Mouse (Mus musculus) ES-Bruce4 (cell line): ENCODE measurements around the gene Tas2r138. TPM values are rescaled to one million over a fixed set of nuclear protein-coding genes. Genes with fewer than 3 reads are reported as not detected.
"Not testable (repeated sequence)": the region's sequence is repeated elsewhere in the genome, so short reads cannot be mapped to it uniquely, and the experiment has no call there.

Experiments
- H3K27ac ChIP-seq: 2 replicates; pipeline ENCODE4 v1.5.1; 2012; ENCODE audit warnings: low read length, inconsistent platforms; ENCODE audit not compliant: insufficient read depth
- H3K27me3 ChIP-seq: 2 replicates; pipeline ENCODE4 v1.6.1; 2012; ENCODE audit warnings: mild to moderate bottlenecking, low read length, inconsistent platforms; ENCODE audit not compliant: control insufficient read depth, poor library complexity, insufficient read depth, severe bottlenecking
- H3K36me3 ChIP-seq: 2 replicates; pipeline ENCODE4 v1.6.1; 2012; ENCODE audit warnings: inconsistent platforms, mild to moderate bottlenecking, low read length, moderate library complexity; ENCODE audit not compliant: control insufficient read depth, poor library complexity, insufficient read depth, severe bottlenecking
- H3K4me1 ChIP-seq: one replicate; pipeline ENCODE4 v1.8.1; 2011; ENCODE audit warnings: low read length; ENCODE audit not compliant: control insufficient read depth, insufficient read depth
- H3K4me3 ChIP-seq: 2 replicates; pipeline ENCODE4 v1.5.1; 2011; ENCODE audit warnings: low read depth, mild to moderate bottlenecking, low read length
- H3K9ac ChIP-seq: 2 replicates; pipeline ENCODE4 v1.6.1; 2012; ENCODE audit warnings: low read depth, mild to moderate bottlenecking, inconsistent platforms; ENCODE audit not compliant: poor library complexity, severe bottlenecking
- H3K9me3 ChIP-seq: replicated peaks from 2 replicates; pipeline ENCODE4 v1.6.1; 2012; ENCODE audit warnings: mild to moderate bottlenecking, low read length, inconsistent platforms; ENCODE audit not compliant: control insufficient read depth, poor library complexity, insufficient read depth, severe bottlenecking
- CTCF ChIP-seq: IDR thresholded peaks from one replicate; pipeline ENCODE4 v1.8.1; 2011; ENCODE audit warnings: low read depth, low read length
- EP300 ChIP-seq: IDR thresholded peaks from 2 replicates; pipeline ENCODE4 v1.6.1; 2011; ENCODE audit warnings: low read depth, low read length; ENCODE audit not compliant: insufficient read depth
- POLR2A ChIP-seq: IDR thresholded peaks from one replicate; pipeline ENCODE4 v1.8.1; 2011; ENCODE audit warnings: low read length; ENCODE audit not compliant: insufficient read depth
- polyA plus RNA-seq: library from polyadenylated mRNA; stranded (reverse); fragments of >200 nt; gene quantifications from 2 replicates; pipeline ENCODE4 v1.2.4, GENCODE M21; 2011; ENCODE audit warnings: low read depth; ENCODE audit not compliant: missing spikeins, insufficient read depth, insufficient read length

The Tas2r138 gene
- polyA plus RNA-seq, 1 experiment = not detected

GRCm38 (mm10) chr6:40607431-40607830 lies 5.7 kb downstream of the Tas2r138 start:
- Histone ChIP-seq H3K36me3 (no peaks in the 10 kb centered on the region), H3K27ac (no peak overlapping the region), H3K27me3 (no peaks in the 10 kb centered on the region), H3K9ac (no peak overlapping the region), H3K9me3 (no peaks in the 10 kb centered on the region), H3K4me3 (no peak overlapping the region), H3K4me1 (no peaks in the 10 kb centered on the region)
- no peak for TF ChIP-seq CTCF
- no peak for TF ChIP-seq POLR2A
- TF ChIP-seq EP300 = no peak

- H3K4me1 ChIP-seq, H3K27me3 ChIP-seq, H3K27ac ChIP-seq, H3K36me3 ChIP-seq, H3K9me3 ChIP-seq, H3K4me3 ChIP-seq, H3K9ac ChIP-seq: not testable (repeated sequence)
Measured at GRCm38 (mm10) chr6:40598546-40598945, 14.6 kb downstream of the Tas2r138 start.

- H3K9me3 ChIP-seq = no peaks in the 10 kb centered on the region
- no peaks in the 10 kb centered on the region for H3K27me3 ChIP-seq
- H3K9ac ChIP-seq = no peak overlapping the region
Measured at GRCm38 (mm10) chr6:40594804-40595550, 18.1 kb downstream of the Tas2r138 start.

GRCm38 (mm10) chr6:40588346-40588745 lies 24.8 kb downstream of the Tas2r138 start:
- no peaks in the 10 kb centered on the region for H3K27me3 ChIP-seq
- H3K27ac ChIP-seq = no peak overlapping the region
- no peak overlapping the region for H3K4me3 ChIP-seq
- no peaks in the 10 kb centered on the region for H3K9me3 ChIP-seq
- H3K36me3 ChIP-seq = no peaks in the 10 kb centered on the region
- no peak for TF ChIP-seq EP300
- no peak for TF ChIP-seq POLR2A
- no peak for TF ChIP-seq CTCF
- no peaks in the 10 kb centered on the region for H3K4me1 ChIP-seq
- no peak overlapping the region for H3K9ac ChIP-seq

More at GRCm38 (mm10) chr6:40594804-40595550, 18.1 kb downstream of the Tas2r138 start:
- no peaks in the 10 kb centered on the region for H3K4me1 ChIP-seq
- H3K4me3 ChIP-seq = no peak overlapping the region
- TF ChIP-seq POLR2A (no peak), EP300 (no peak), CTCF (no peak)
- no peaks in the 10 kb centered on the region for H3K36me3 ChIP-seq
- no peak overlapping the region for H3K27ac ChIP-seq

- Histone ChIP-seq H3K9me3 (no peaks in the 10 kb centered on the region), H3K9ac (no peak within 1 kb of the TSS), H3K27ac (no peak within 1 kb of the TSS), H3K4me3 (no peak within 1 kb of the TSS), H3K36me3 (no peaks in the 10 kb centered on the region), H3K27me3 (no peaks in the 10 kb centered on the region), H3K4me1 (no peaks in the 10 kb centered on the region)
- TF ChIP-seq POLR2A = no peak
- TF ChIP-seq CTCF = no peak
- TF ChIP-seq EP300 = no peak
Measured at GRCm38 (mm10) chr6:40585645-40586044, 27.5 kb downstream of the Tas2r138 start, which contains the start of gene Clec5a. TSS of gene Clec5a (minus strand) at chr6:40585821.

- no peaks in the 10 kb centered on the region for H3K4me1 ChIP-seq
- TF ChIP-seq CTCF (no peak), POLR2A (no peak), EP300 (no peak)
- H3K36me3 ChIP-seq = no peaks in the 10 kb centered on the region
Measured at GRCm38 (mm10) chr6:40584336-40584735, 28.8 kb downstream of the Tas2r138 start.

More at GRCm38 (mm10) chr6:40584336-40584735, 28.8 kb downstream of the Tas2r138 start:
- Histone ChIP-seq H3K9ac (no peak overlapping the region), H3K4me3 (no peak overlapping the region), H3K27me3 (no peaks in the 10 kb centered on the region), H3K9me3 (no peaks in the 10 kb centered on the region), H3K27ac (no peak overlapping the region)
